Mouse (Mus musculus) left cerebral cortex, postnatal 25 days (tissue): ENCODE measurements at regions not wholly inside any gene's neighbourhood (a gene's known extent, or its start where the extent isn't known, plus 50 kb on each side); places are given as distances from the start of the nearest gene placed in this dataset.

Source experiments
- DNase-seq, 2 experiments: peaks; one replicate each; pipeline ENCODE4 v3.0.0; 2022; ENCODE audit warnings: low spot score in 2 of 2, mixed read lengths in 1 of 2
- intact Hi-C: fragments of 180-260 bp; cut with DNase I; formaldehyde crosslinking; loops from one replicate; pipeline ENCODE4 v1.15.1; 2025

DNA sequence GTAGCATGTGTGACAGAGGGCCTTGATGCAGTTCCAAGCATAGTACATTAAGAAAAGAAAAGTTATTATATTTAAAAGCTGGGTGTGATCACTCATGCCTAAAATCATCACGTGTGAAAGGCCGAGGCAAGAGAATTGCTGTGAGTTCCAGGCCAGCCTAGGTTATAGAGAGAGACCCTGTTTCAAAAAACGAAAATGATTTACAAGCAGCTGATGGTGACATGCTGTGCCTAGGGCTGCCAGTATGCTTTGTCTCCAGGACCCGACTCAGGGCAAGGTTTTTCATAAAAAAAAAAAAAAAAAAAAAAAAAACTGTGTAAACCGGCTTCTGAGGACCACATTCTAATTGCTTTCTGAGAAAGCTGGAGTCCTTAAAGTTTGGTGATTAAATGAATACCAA, 315.9 kb upstream of the Adgrl2 start:
- no peak for DNase-seq
- intact Hi-C loops, result loop anchor here (5.0 kb wide), 1 partner anchor 49 kb away; no protein-coding TSS in a partner anchor

DNA sequence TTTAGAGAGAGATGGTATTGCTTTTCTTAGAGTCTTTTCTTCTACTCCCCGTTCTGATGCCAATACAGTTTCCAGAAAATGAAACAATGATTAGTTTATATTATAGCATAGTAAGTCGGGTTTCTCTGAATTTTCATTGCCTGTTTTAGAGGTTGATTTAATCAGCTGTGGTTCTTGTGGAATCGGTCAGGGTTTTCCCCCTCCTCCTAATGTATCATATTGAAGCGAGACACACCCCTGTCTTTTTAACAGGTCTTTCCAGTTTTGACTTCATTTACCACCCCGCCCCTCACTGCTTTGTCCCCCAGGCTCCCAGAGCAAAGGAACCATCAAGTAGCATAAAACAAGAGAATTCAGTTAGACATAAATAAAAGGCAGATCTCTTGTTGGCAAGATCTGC, 315.1 kb upstream of the Adgrl2 start:
- intact Hi-C loops, result loop anchor here (5.0 kb wide), 1 partner anchor 48 kb away; no protein-coding TSS in a partner anchor
- DNase-seq, result no peak

DNA sequence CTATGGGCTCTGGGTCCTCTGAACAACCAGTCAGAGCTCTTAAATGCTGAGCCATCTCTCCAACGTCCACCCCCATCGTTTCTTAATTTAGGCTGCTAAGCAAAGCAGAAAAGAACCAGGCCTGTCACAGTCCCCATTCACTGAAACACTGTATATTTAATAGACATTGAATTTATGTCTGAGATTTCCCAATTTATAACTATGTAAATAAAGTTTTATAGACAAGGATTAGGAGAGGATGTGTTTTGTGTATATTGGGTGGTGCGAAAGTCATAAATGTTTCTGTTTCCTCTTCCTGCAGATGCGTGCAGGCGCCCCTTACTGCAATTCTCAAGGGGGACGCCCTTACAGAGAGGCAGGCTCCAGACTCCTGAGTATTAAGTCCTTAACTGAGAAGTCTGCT, 314.7 kb upstream of the Adgrl2 start:
- intact Hi-C loops, result loop anchor here (5.0 kb wide), 1 partner anchor 48 kb away; no protein-coding TSS in a partner anchor
- DNase-seq, result peak in 1 of 2 experiments; percentile 79

DNA sequence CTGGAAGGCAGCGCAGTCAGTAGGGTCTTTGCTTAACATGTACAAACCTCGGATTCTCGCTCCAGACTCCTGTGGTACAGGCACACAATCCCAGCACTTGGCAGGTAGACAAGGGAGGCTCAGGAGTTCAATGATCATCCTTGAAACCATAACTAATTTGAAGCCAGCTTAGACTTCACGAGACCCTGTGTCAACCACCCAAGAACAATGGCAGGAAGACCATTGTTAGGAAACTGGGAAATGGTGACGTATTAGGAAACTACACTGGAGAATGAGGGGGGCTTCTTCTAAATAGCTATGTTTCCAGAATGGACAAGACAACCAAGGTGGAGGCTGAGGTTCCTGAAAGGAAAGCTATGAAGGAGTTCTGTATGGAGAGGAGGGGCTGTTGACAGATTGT, 313.1 kb upstream of the Adgrl2 start:
- intact Hi-C loops, result no loop called here
- DNase-seq, result no peak

DNA sequence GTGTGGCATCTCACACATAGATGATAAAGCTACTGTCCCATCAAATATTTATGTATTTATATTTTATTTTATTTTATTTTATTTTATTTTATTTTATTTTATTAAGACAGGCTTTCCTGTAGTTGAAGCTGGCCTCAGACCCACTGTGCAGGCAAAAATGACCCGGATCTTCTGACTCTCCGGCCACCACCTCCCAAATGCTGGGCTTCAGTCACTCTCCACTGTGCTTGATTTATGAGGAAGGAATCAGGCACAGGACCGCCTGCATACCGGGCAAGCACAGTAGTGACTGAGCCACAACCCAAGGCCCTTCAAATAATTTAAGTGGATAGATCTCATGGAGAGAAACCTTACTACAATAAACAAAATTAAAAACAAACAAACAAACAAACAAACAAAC, 309.6 kb upstream of the Adgrl2 start:
- intact Hi-C loops, result no loop called here

DNA sequence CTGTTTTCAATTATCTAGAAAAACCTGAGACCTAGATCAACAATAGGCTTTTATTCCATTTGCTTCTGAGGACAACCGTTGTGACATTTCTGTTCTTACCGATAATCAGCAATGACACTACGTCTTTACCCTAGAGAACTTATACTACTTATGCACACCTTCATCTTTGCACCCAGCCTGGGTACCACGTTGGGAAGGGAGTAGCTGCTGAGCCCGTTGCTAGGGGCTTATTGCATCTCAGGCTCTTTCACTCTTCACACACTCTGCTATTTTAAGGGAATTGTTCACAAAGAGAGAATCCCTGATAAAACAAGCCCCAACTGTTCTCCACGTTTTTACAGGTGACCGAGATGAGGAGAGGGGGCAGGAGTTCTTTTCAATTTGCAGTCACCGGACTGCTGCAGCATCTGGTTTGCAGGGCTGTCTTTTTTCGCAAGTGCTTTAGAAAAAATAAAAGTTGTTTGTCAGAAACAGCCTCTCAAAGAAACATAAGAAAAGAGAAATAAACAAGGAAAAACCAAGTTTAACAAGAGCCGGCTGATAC, 306.1 kb upstream of the Adgrl2 start:
- DNase-seq, result no peak
- intact Hi-C loops, result no loop called here

More for the DNA sequence above, 309.6 kb upstream of the Adgrl2 start:
- no peak for DNase-seq

DNA sequence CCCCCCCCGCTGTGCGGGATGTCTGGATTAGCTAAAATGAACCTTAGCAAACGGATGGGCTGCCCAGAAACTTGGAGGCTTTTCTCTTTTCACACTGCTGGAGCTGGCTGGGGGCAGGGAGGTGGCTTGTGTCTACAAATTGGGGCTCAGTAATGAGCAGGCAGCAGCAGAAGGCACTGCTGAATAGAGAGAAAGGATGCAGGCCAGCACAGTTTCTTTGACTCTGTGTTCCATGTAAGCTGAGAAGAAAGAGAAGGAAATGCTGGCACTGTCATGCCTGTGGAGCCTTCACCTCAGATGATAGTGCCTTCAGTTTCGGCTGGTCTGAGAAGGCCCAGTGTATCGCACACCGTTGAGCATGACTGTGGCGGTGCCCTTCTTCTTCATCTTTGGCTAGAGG, 305.6 kb upstream of the Adgrl2 start:
- peak in 1 of 2 experiments; percentile 39 for DNase-seq
- intact Hi-C loops, result no loop called here

DNA sequence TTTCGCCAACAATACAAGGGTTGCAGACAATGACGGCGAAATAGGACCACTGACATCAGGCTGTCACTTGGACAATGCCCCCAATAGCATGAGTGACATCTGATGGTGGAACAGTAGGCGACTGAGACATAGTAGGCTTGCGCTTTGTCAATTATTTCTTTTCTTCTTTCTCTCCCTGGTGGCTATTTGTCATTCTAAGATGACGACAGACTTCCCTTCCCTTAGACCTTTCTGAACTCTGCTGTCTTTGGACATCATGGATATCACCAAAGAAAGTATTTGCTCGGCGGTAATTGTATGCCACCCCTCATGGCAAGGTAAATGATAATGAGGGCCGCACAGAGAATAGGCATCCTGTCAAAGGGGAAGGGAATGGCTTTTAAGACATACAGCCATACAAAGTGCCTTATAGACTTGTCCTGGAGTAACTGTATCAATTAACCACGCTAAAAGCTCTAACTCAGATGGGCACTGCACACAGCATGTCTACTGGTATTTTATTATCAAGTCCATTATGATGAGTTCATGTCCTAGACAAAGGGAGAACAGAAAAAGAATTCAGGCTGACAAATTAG, 305.0 kb upstream of the Adgrl2 start:
- no peak for DNase-seq
- intact Hi-C loops, result no loop called here

DNA sequence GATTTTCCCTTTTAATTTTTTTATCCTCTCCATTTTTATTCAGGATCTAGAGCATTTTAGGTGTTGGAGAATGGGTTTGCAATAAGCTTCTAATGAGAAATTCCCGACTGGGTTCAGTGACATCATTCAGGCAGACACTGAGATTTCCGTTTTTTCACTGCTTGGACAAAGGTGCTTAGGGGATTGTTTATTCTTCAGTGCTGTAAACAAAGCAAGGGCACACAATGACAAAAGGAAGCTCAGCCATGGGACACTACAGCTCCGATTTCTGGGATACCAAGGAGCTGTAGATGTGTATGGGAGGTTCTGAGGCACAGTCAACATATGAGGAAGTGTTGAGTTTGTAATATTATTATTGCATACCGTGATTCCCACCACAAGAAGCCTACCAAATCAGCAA, 304.1 kb upstream of the Adgrl2 start:
- intact Hi-C loops, result no loop called here
- no peak for DNase-seq

DNA sequence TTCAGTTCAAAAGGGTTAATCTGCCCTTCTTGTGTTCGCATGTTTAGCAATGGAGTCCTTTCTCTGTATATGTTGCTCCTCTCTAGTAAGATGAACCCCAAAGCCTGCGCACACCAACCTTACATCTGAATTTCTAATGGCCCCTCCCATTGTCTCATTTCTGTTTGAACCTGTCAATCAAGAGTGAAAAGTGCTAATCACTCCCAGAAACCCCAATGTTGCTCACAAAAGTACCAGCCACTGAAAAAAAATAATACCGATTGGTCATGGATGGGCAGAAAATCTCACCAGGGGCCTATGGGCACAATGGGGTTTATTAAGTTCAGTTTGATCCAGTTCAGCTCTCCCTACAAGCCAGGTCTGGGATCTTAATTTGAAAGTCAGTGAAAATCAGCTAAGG, 302.1 kb upstream of the Adgrl2 start:
- intact Hi-C loops, result no loop called here
- no peak for DNase-seq

DNA sequence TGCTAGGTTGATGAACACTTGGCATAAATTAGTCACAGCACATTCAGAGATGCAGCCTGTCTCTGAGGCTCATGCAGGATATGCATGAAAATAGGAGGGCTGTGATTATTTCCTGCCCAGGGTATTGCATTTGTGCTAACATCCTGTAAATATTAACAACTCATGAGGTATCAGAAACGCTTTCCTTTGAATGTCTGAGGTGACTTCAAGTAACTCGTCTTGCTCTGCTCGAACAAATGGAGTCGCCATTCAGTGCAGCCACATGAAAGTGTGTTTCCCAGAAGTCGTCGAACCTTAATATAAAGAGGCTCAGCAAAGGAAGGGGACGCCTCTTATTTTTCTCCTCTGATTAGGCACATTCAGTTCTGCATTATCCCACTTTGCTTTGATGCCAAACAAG, 301.1 kb upstream of the Adgrl2 start:
- DNase-seq, result no peak
- intact Hi-C loops, result no loop called here

DNA sequence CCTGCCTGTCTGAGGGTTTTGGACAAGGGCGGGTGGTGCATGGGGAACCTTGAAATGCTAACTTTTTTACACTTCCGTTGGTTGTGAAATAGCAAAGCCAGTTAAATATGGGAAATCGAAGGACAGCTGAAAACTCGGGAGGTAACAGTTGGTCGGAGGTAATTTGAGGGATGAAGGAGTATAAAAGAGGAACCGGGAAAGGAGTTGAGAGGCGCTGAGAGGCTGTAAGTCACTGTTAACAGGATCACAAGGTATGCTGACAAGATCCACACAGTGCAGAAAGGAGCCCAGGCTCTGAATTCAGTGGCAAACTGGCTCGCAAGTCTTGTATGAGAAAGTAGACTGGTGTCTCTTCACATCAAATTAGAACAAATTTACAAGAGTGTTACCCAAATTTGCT, 299.9 kb upstream of the Adgrl2 start:
- DNase-seq, result no peak
- intact Hi-C loops, result no loop called here

DNA sequence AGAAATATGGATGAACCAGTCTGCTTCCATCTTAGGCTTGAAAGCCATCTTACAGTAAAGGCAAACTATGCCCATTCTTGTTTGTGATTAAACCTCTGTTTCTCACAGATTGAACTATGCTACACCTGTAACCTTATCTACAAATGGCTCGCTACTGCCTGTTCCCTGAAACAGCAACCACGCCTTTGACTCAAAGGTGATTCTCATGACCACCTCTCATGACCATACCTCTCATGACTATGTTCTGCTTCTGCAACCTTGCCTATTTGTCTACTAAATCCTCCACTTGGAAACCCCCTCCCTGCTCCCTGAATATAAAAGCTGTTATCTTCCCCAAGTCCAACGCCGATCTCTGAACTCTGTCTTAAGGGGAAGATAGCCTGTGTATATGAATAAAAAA, 296.7 kb upstream of the Adgrl2 start:
- DNase-seq, result no peak
- intact Hi-C loops, result no loop called here

DNA sequence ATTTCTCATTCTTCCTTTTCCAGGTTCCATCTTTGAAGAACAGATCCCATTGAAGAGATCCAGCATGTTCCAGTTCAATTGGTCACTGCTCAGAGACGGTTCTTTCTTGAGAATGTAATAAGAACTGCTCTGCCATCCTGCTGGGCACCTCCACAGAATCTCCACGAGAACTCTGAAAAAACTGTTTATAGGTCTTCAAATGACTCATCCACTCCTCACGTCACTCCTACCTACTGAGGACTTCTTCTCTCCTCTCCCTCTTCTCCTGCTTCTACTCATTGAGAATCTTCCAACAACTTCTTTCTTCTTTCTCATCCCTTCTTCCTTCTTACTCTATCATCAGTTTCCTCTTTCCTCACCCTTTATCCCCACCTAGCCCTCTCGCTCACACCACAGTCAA, 294.6 kb upstream of the Adgrl2 start:
- intact Hi-C loops, result no loop called here
- peak in 1 of 2 experiments; percentile 33 for DNase-seq

DNA sequence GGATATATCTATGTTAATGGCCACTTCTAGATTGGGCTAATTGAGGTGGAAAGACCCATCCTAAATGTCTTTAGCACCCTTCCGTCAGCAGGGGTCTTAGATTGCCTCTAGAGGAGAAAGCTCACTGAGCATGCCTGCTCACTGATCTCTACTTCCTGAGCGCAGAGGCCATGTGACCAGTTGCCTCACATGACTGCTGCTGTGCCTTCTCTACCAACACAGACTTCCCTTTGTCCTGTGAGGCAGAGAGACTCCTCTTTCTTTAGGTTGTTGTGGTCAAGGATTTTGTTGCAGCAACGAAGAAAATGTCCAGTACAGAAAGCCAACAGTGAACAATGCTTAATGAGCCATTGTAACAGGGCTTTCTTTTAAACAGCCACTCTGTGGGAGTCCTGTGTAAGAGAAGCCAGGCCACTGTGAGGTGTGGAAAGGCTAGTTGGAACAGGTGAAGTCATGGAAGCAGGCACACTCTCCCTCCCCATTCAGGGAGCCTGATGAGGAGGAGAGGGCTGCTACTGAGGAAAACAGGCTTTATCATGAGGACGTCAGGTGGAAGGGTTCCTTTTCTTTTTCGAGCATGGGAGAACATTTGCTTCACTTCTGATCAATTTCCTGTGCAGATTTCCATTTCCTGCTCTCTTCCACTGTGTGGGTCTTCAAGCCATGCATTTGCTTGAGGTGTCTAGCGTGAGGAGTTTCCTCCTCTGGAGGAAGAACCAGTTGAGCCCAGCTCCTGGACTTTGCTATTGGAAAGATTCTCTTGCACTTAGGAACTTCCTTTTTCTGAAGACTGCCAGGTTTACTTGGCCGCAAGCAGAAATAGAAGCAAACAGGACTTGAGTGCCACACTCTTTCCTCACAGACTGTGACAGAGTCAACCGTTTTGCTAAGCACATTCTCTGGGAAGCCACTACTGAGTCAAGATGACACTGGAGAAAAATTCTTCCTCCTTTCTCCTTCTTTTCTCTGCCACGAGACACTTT, 290.7 kb upstream of the Adgrl2 start:
- DNase-seq, result no peak
- intact Hi-C loops, result no loop called here

DNA sequence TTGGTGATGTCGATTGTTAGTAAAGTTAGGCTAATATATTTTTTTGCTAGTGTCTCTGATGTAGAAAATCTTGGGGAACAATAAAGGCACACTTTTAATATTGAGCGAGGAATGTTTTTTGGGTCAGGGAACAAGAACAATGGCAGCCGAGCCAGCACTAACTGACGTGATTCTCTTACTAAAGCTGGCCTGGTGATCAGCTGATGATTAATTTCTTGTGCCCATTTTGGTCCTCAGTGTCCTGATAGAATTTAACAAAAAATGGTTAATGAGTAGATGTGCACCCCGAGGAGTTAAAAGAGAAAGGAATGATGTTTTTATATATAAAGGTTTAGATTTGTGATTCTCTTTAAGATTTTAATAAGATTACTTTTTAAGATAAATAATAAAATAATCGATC, 289.0 kb upstream of the Adgrl2 start:
- no peak for DNase-seq
- intact Hi-C loops, result no loop called here

DNA sequence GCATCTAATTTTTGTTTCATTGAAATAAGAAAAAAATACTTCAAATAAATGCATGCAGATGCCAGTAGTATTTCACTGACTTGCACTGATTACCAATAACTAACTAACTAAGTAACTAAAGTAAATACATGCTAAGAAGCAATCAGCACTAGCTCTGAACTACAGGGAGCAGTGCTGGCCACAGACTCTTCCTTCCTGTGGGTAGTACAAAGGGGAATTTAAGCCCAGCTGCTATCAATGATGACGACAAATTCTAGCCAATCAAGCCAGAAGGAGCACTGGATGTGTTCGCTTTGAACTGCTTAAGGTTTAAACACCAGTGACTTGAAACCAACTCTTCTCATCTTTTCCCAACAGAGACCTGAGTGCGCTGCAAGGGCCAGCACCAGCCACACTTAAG, 287.5 kb upstream of the Adgrl2 start:
- intact Hi-C loops, result no loop called here
- DNase-seq, result no peak

DNA sequence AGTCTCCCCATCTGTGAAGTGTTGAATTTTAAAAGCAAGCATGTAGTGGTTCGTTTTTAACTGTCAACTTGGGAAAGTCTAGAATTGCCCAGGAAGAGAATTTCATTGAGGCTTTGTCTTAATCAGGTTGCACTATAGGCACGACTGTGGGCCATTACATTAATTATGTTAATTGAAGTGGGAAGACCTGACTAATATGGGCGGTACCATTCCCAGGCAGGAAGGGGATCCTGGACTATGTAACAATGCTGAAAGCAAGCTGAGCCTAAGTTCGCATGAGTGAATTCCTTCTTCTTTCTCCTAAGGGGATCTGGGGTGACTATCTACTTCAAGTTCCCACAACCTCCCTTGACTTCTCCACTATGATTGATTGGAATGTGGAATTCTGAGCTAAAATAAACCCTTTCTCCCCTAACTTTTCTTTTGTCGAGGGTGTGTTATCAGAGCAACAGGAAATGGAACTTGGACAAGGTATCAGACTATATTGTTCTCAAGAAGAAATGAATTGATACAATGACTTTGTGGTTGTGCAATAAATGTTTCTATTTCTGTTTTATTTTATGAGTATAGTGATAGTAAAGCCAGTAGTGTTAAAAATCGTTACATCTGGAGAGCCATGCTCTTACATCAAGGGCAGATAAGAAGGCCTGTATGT, 285.2 kb upstream of the Adgrl2 start:
- intact Hi-C loops, result no loop called here
- DNase-seq, result no peak

DNA sequence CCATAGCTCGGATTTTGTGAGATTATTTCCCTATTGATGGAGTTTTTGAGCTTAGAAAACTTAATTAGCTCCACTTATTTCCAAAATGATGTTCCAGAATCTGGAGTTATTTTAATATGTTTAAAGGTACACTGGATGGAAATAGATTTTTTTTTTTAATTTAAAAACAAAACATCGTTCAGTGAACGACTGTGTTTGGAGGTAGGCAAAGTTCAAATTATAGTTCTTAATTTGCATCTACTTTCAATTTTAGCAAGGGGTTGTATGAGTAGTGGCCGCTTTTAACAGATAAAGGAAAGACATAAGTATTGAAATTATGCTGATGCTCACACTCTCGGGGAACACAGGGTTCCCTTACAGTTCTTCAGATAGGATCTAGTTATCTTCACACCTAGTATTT, 284.6 kb upstream of the Adgrl2 start:
- intact Hi-C loops, result no loop called here
- DNase-seq, result no peak

DNA sequence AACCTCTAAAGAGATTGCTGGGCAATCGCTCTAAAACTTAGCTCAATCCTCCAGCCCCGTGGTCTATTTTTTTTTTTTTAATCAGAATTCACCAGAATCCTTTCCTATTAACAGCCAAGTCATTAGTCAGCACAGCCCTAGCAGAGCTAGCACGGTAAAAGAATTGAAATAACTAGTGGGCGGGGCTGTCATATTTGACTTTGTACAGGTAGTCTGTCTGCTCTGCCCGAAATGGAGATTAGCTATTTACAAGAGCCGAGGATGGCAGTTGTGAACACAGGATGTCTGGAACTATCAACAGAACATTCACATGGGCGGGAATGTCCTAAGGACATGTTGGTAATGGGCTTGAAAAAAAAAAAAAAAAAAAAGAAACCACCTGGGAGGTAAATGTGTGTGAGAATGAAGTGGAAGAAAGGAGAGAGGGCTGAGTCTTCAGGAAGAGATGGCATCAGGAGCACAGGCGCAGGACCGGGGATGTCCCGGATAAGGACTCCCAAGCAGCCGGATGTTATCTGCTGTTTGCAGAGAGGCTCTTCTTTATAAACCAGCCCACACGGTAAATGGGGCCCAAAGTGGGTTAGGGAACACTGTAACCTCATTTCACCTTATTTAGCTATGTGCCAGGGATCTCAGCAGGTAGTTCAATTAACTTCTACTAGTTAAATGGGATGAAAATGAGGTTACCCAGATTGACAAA, 283.8 kb upstream of the Adgrl2 start:
- intact Hi-C loops, result no loop called here
- no peak for DNase-seq
